Mouse (Mus musculus) forebrain, embryonic 13.5 days (tissue): ENCODE data around the gene Scn9a. TPM values are rescaled to one million over a fixed set of nuclear protein-coding genes. Genes with fewer than 3 reads are reported as not detected.

ENCODE experiments used
- ATAC-seq: fragments of 200-750 bp; cut with Nextera tagmentation; 2 replicates; pipeline ENCODE4 v1.8.0; 2017
- H3K27ac ChIP-seq: fragments of 300-500 bp; sonication (generic); 2 replicates; pipeline ENCODE4 v1.5.1; 2015; ENCODE audit warnings: inconsistent platforms, mild to moderate bottlenecking, moderate library complexity
- H3K27me3 ChIP-seq: fragments of 300-500 bp; sonication (generic); 2 replicates; pipeline ENCODE4 v1.6.1; 2015; ENCODE audit warnings: mild to moderate bottlenecking, inconsistent platforms
- H3K36me3 ChIP-seq: fragments of 300-500 bp; sonication (generic); 2 replicates; pipeline ENCODE4 v1.6.1; 2015; ENCODE audit warnings: mild to moderate bottlenecking, inconsistent platforms; ENCODE audit not compliant: poor library complexity, severe bottlenecking
- H3K4me1 ChIP-seq: fragments of 300-500 bp; sonication (generic); 2 replicates; pipeline ENCODE4 v1.6.1; 2015; ENCODE audit warnings: inconsistent platforms
- H3K4me2 ChIP-seq: fragments of 300-500 bp; sonication (generic); 2 replicates; pipeline ENCODE4 v1.6.1; 2015; ENCODE audit warnings: inconsistent platforms, mild to moderate bottlenecking, moderate library complexity
- H3K4me3 ChIP-seq: fragments of 300-500 bp; sonication (generic); 2 replicates; pipeline ENCODE4 v1.5.1; 2015; ENCODE audit warnings: mild to moderate bottlenecking, inconsistent platforms
- H3K9ac ChIP-seq: fragments of 300-500 bp; sonication (generic); 2 replicates; pipeline ENCODE4 v1.6.1; 2015; ENCODE audit warnings: mild to moderate bottlenecking, inconsistent platforms
- H3K9me3 ChIP-seq: fragments of 300-500 bp; sonication (generic); replicated peaks from 2 replicates; pipeline ENCODE4 v1.6.1; 2016; ENCODE audit warnings: inconsistent platforms
- WGBS: fragments of 180-500 bp; shearing (Covaris S2); methylation state at CpG from one replicate; pipeline ENCODE4 v1.1.7; 2015; 5-methylcytosine and 5-hydroxymethylcytosine counted together
- polyA plus RNA-seq: library from polyadenylated mRNA; unstranded; fragments of >200 nt; fragmentation: Nextera tagmentation; extraction: Ambion mirVana; gene quantifications from 2 replicates; pipeline ENCODE4 v1.2.1, GENCODE M21; 2015

Scn9a gene
- 3.2 and 3.3 TPM in 2 replicates for polyA plus RNA-seq

GRCm38 (mm10) chr2:66634580-66635359 lies at the start of gene Scn9a:
Scn9a (minus strand) TSS chr2:66634962.
- no peak within 1 kb of the TSS; the same call in 1 of the 2 replicates for H3K27ac ChIP-seq

GRCm38 (mm10) chr2:66661988-66662387 lies 27.2 kb upstream of the Scn9a start:
- H3K9ac ChIP-seq: no peak overlapping the region
- no peaks in the 10 kb centered on the region for H3K27me3 ChIP-seq
- ATAC-seq: no peak
- no peaks in the 10 kb centered on the region for H3K36me3 ChIP-seq
- H3K27ac ChIP-seq: no peak overlapping the region
- no peak overlapping the region for H3K4me3 ChIP-seq
- H3K4me2 ChIP-seq: no peak overlapping the region
- WGBS: 80% methylated on average over 1 of the region's 1 CpGs
- no peaks in the 10 kb centered on the region for H3K9me3 ChIP-seq
- H3K4me1 ChIP-seq: no peaks in the 10 kb centered on the region

More at GRCm38 (mm10) chr2:66634580-66635359, at the start of gene Scn9a:
- Histone ChIP-seq H3K9me3 (no peaks in the 10 kb centered on the region), H3K27me3 (0 out of 2 replicates have a peak, but pooled peaks cover 5% of the 10 kb centered on the region), H3K4me3 (peak within 1 kb of the TSS; percentile 48), H3K4me1 (peaks cover 8% of the 10 kb centered on the region; the same call in 1 of the 2 replicates), H3K9ac (peak within 1 kb of the TSS; percentile 73), H3K36me3 (no peaks in the 10 kb centered on the region), H3K4me2 (peak within 1 kb of the TSS; percentile 77)
- WGBS: 1% methylated on average over 29 of the region's 29 CpGs
- peak; percentile 95 for ATAC-seq

GRCm38 (mm10) chr2:66656430-66656829 lies 21.7 kb upstream of the Scn9a start:
- no peaks in the 10 kb centered on the region for H3K27me3 ChIP-seq
- H3K9me3 ChIP-seq: no peaks in the 10 kb centered on the region
- H3K4me2 ChIP-seq: no peak overlapping the region
- no peaks in the 10 kb centered on the region for H3K36me3 ChIP-seq
- no peak for ATAC-seq
- H3K4me1 ChIP-seq: no peaks in the 10 kb centered on the region
- no peak overlapping the region for H3K4me3 ChIP-seq
- WGBS: 94% methylated on average over 3 of the region's 3 CpGs
- no peak overlapping the region for H3K27ac ChIP-seq
- no peak overlapping the region for H3K9ac ChIP-seq

GRCm38 (mm10) chr2:66655431-66655830 lies 20.7 kb upstream of the Scn9a start:
- H3K4me3 ChIP-seq: no peak overlapping the region
- no peaks in the 10 kb centered on the region for H3K27me3 ChIP-seq
- H3K9ac ChIP-seq: no peak overlapping the region
- H3K4me1 ChIP-seq: no peaks in the 10 kb centered on the region
- 51% methylated on average over 2 of the region's 2 CpGs for WGBS
- H3K4me2 ChIP-seq: no peak overlapping the region
- no peaks in the 10 kb centered on the region for H3K36me3 ChIP-seq
- no peaks in the 10 kb centered on the region for H3K9me3 ChIP-seq
- ATAC-seq: no peak
- H3K27ac ChIP-seq: no peak overlapping the region

GRCm38 (mm10) chr2:66644384-66644783 lies 9.6 kb upstream of the Scn9a start:
- Histone ChIP-seq H3K4me3 (no peak overlapping the region), H3K4me2 (no peak overlapping the region), H3K9me3 (no peaks in the 10 kb centered on the region), H3K4me1 (no peaks in the 10 kb centered on the region), H3K27me3 (no peaks in the 10 kb centered on the region), H3K36me3 (no peaks in the 10 kb centered on the region), H3K9ac (no peak overlapping the region), H3K27ac (no peak overlapping the region)
- ATAC-seq: peak; percentile 80; the same call in 1 of the 2 replicates
- WGBS: 30% methylated on average over 5 of the region's 5 CpGs

GRCm38 (mm10) chr2:66632728-66633127 lies 2.0 kb downstream of the Scn9a start:
- Histone ChIP-seq H3K27me3 (0 out of 2 replicates have a peak, but pooled peaks cover 5% of the 10 kb centered on the region), H3K9ac (no peak overlapping the region), H3K4me1 (peaks cover 8% of the 10 kb centered on the region; the same call in 1 of the 2 replicates), H3K36me3 (no peaks in the 10 kb centered on the region), H3K4me3 (no peak overlapping the region), H3K9me3 (no peaks in the 10 kb centered on the region), H3K4me2 (peak overlapping the region; percentile 18; the same call in 1 of the 2 replicates), H3K27ac (no peak overlapping the region)
- WGBS: 22% methylated on average over 5 of the region's 5 CpGs
- peak; percentile 29; the same call in 1 of the 2 replicates for ATAC-seq

GRCm38 (mm10) chr2:66611091-66611490 lies 23.7 kb downstream of the Scn9a start:
- Histone ChIP-seq H3K4me3 (no peak overlapping the region), H3K36me3 (no peaks in the 10 kb centered on the region), H3K27ac (no peak overlapping the region), H3K4me1 (no peaks in the 10 kb centered on the region), H3K4me2 (no peak overlapping the region), H3K9ac (no peak overlapping the region), H3K9me3 (no peaks in the 10 kb centered on the region), H3K27me3 (no peaks in the 10 kb centered on the region)
- no peak for ATAC-seq
- WGBS: 85% methylated on average over 7 of the region's 7 CpGs

GRCm38 (mm10) chr2:66597313-66597712 lies 37.4 kb downstream of the Scn9a start:
- ATAC-seq: no peak
- no peaks in the 10 kb centered on the region for H3K27me3 ChIP-seq
- no peak overlapping the region for H3K4me3 ChIP-seq
- H3K27ac ChIP-seq: no peak overlapping the region
- 85% methylated on average over 6 of the region's 6 CpGs for WGBS
- no peak overlapping the region for H3K4me2 ChIP-seq
- H3K4me1 ChIP-seq: no peaks in the 10 kb centered on the region
- H3K9ac ChIP-seq: no peak overlapping the region
- no peaks in the 10 kb centered on the region for H3K36me3 ChIP-seq
- no peaks in the 10 kb centered on the region for H3K9me3 ChIP-seq

GRCm38 (mm10) chr2:66596145-66596544 lies 38.6 kb downstream of the Scn9a start:
- Histone ChIP-seq H3K27me3 (no peaks in the 10 kb centered on the region), H3K4me2 (no peak overlapping the region), H3K9ac (no peak overlapping the region), H3K9me3 (no peaks in the 10 kb centered on the region), H3K4me1 (no peaks in the 10 kb centered on the region), H3K27ac (no peak overlapping the region), H3K36me3 (no peaks in the 10 kb centered on the region), H3K4me3 (no peak overlapping the region)
- ATAC-seq: no peak
- 88% methylated on average over 5 of the region's 5 CpGs for WGBS

- 80% methylated on average over 3 of the region's 3 CpGs for WGBS
- H3K9me3 ChIP-seq: no peaks in the 10 kb centered on the region
- no peak for ATAC-seq
These were observed 44.6 kb downstream of the Scn9a start for GRCm38 (mm10) chr2:66590151-66590550.

GRCm38 (mm10) chr2:66580026-66580808 lies 54.5 kb downstream of the Scn9a start:
- Histone ChIP-seq H3K9ac (no peak overlapping the region), H3K9me3 (no peaks in the 10 kb centered on the region), H3K4me1 (no peaks in the 10 kb centered on the region), H3K27ac (no peak overlapping the region), H3K27me3 (no peaks in the 10 kb centered on the region), H3K4me2 (no peak overlapping the region), H3K4me3 (no peak overlapping the region), H3K36me3 (no peaks in the 10 kb centered on the region)
- 73% methylated on average over 5 of the region's 5 CpGs for WGBS
- ATAC-seq: peak; percentile 91

More at GRCm38 (mm10) chr2:66590151-66590550, 44.6 kb downstream of the Scn9a start:
- Histone ChIP-seq H3K27ac (no peak overlapping the region), H3K4me2 (no peak overlapping the region), H3K9ac (no peak overlapping the region), H3K4me1 (no peaks in the 10 kb centered on the region), H3K36me3 (no peaks in the 10 kb centered on the region), H3K4me3 (no peak overlapping the region), H3K27me3 (no peaks in the 10 kb centered on the region)

GRCm38 (mm10) chr2:66548254-66548653 lies 86.5 kb downstream of the Scn9a start:
- no peak overlapping the region for H3K4me3 ChIP-seq
- H3K9me3 ChIP-seq: no peaks in the 10 kb centered on the region
- no peak overlapping the region for H3K9ac ChIP-seq
- H3K4me1 ChIP-seq: no peaks in the 10 kb centered on the region
- no peaks in the 10 kb centered on the region for H3K36me3 ChIP-seq
- 88% methylated on average over 3 of the region's 3 CpGs for WGBS
- ATAC-seq: no peak
- H3K27me3 ChIP-seq: no peaks in the 10 kb centered on the region
- H3K4me2 ChIP-seq: no peak overlapping the region
- H3K27ac ChIP-seq: no peak overlapping the region
